Mouse (Mus musculus) testis, postnatal 10 days (tissue): ENCODE measurements at regions not wholly inside any gene's neighbourhood (a gene's known extent, or its start where the extent isn't known, plus 50 kb on each side); places are given as distances from the start of the nearest gene placed in this dataset.
"Not testable (repeated sequence)": the region's sequence is repeated elsewhere in the genome, so short reads cannot be mapped to it uniquely, and the experiment has no call there.

Experiments used
- DNase-seq: peaks from one replicate; pipeline ENCODE4 v3.0.0; 2021; ENCODE audit warnings: low spot score

DNA sequence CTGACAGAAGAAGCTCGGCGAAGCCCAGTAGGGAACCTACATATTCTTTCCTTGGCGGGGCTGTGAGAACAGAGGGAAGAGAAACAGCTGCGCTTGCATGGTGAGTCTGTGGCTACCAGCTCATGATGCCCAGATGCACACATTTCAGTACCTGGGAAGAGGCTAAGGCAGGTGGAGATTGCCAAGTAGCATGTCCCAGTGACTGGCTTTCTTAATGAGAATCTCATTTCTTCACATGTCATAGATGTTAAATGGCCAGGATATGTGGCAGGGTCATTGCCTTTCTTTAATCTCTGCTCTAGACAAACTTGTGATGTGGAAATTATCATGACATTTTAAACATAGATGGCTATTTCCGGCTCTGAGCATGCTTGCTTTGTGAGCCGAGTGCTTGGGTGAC lies 109.5 kb upstream of the Tns3 start:
- no peak for DNase-seq

DNA sequence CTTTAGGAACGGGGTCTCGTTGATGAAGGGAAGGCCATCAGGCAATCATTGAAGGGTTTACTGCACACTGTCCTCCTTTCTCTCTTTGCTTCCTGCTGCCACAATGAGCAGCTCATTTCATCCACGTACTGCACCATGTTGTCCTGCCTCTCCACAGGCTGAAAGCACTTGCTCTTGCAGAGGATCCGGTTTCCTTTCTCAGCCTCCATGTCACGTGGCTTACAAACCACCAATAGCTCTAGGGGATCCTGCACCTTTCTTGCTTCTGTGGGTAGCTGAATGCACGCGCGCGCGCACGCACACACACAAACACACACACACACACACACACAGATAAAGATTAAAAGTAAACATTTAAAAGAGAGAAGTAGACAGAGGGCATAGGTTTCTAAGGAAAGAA lies 108.9 kb upstream of the Tns3 start:
- DNase-seq, result no peak

- DNase-seq, result no peak
These were observed 108.2 kb upstream of the Tns3 start for GRCm38 (mm10) chr11:8772541-8772940.

DNA sequence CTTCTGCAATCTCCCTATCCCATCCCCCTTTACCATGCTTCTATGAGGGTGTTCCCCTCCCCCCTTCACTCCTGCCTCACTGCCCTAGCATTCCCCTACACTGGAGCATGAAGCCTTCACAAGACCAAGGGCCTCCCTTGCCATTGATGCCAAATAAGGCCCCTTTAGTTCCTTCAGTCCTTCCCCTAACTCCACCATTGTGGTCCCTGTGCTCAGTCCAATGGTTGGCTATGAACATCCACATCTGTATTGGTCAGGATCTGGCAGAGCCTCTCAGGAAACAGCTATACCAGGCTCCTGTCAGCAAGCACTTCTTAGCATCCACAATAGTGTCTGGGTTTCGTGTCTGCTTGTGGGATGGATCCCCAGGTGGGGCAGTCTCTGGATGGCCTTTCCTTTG lies 104.4 kb upstream of the Tns3 start:
- not testable (repeated sequence) for DNase-seq

- no peak for DNase-seq
These were observed 101.2 kb upstream of the Tns3 start for GRCm38 (mm10) chr11:8765541-8765885.

- DNase-seq, result no peak
These were observed 100.7 kb upstream of the Tns3 start for GRCm38 (mm10) chr11:8764861-8765540.

DNA sequence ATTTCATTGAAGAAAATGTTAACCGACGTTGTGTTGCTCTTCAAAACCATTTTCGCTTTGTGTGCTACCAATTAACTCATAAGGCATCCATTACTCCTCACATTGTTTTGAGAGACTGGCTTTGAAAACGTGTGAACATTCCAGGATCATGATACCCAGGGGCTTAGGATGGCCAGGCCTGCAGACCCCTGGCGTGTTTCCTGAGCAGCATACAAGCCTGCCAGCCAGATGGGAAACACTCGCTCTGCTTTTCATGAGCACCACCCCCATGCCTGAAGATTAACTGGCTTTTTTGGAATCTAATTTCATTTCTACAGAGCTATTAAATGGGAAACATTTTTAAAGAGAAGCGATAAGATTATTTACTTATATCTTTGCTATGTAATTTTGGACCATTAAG lies 99.1 kb upstream of the Tns3 start:
- DNase-seq, result no peak

GRCm38 (mm10) chr11:8762133-8762532 lies 97.8 kb upstream of the Tns3 start:
- DNase-seq, result no peak

DNA sequence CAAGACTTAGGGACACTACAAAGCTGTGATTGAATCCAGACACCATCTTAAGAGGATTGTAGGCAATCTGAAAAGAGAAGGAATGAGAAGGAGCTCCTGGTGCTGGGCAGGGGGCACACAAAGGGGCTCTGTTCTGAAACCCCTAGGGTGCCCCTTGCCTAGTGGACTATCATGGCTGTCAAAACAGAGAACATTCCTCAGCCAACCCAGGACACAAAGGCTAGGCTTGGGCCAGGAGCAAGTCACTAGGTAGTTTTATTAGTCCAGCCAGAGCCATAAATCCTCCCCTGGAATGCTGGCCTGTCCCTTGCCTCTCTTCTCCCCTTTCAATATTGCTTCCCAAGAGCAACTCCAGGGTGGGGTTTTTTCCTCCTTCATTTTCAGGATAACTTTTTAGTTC lies 97.3 kb upstream of the Tns3 start:
- DNase-seq, result no peak

DNA sequence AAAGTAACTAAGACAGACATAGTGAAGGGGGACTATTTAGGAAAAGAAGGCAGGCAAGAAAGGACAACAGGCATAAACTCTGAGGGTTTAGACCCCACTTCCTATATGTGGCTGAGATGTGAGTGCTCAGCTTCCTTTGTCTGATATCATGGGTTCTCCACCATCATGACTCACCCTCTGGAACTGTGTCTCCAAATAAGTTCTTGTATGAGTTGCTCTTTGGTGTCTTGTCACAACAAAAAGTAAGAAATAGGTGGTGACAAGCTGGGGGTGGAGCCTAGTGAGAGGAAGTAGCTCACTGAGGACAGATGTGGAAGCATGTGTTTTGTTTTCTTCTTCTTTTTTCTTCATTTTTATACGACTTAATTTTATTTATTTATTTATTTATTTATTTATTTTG lies 95.5 kb upstream of the Tns3 start:
- no peak for DNase-seq

DNA sequence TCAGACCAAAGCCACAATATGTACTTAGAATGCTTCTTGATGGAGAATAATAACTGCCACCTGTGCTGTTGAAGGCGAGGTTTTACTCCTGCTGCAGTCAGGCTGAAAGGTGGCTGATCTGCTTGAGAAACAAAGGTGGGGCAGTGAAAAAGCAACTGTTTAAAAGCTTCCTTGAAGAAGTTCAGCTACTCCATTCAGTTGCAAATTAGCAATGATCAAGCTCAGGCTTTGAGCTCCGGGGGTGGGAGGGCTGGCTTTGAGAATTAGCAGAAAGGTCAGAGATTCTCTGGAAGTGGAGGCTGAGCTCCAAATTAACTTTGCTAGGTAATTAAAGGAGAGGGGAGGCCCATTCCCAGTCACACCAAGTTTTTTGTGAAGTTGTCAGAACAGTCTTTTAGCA lies 90.2 kb upstream of the Tns3 start:
- DNase-seq, result not testable (repeated sequence)

DNA sequence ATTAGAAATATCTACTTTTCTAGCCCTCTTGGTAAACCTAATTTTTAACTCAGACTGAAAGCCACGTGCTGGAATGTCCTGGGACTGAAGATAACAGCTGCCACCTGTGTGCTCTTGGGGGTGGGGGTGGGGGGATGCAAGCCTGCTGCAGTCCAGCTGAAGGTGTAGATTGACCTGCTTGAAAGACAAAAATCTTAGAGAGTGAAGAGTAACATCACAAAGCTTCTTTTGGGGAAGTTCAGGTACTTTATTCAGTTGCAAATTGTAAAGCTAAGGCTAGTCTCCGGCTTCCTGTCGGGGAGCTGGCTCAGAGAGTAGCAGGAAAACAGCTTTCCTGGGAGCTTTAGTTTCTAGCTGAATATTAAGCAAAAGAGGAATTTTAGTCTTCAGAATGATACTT lies 71.4 kb upstream of the Tns3 start:
- not testable (repeated sequence) for DNase-seq

DNA sequence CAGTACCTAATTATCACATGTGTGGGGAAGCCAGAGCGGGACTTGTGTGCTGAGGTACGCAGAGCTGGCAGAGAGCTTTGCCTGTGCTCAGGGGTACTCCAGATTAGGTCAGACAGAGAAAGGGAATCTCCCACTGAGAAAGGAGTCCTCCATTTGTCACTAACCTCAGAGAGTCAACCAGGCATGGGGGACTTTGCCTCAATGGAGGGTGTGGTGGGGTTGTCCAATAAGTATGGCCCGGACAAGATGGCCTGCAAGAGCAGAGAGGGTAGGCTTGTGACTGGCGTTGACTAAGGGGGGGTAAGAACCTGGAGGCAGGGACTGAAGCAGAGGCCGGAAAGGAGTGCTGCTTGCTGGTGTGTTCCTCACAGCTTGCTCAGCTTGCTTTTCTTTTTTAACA lies 62.7 kb upstream of the Tns3 start:
- no peak for DNase-seq

GRCm38 (mm10) chr11:8725505-8725904 lies 61.2 kb upstream of the Tns3 start:
- no peak for DNase-seq

DNA sequence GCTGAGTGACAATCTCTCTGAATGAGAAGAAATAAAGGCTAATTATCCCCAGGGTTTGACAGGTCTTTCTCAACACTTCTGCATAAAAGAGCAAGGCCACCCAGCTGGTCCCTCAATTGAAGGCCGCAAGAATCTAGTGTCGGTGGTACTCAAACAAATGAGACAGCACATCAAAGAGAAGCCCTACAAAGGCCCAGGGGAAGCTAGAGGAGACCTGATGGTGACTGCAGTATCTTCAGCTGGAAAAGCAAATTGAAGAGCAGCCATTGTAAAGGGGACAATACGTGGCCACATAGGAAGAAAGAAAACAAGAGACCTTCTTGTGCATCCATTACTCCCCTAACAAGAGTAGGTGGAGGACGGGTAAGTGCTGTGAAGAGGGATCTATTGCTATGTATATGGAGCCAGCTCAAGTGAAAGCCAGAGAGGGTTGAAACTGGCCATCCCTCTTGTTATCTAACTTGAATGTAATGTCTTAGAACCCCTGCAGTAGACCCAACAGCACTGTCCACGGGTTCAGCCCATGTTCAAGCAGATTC lies 58.8 kb upstream of the Tns3 start:
- no peak for DNase-seq

DNA sequence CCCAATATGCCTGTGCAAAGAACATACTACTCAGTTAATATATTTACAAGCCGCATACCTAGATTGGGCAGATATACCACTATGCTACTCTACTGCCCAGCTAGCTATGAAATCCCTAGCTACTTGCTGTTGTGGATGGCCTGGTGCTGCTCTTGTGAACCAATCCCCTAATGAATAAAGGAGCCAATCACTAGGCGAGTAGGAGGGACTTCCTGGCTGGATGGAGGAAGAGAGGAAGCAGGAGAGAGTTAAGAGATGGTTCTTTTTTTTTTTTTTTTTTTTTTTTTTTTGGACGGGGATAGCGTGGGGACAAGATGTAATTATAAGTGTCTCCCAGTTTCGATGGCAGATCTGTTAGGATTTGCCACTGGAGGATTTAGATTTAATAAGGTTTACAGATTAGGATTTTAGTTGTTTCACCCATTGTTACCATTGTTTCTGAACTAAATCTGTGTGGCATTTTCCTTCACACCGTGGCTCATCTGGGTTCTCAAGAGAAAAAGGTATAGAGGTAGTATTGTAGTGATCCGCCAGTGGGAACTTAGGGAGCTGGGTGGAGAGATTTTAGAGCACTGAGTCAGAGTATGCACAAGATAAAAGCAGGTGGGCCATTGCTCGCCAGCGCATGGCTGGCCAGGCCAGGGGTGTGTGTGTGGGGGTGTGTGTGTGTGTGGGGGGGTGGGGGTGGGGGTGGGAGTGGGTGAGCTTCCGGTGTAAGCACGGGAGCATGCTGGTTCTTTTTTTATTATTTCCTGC lies 55.1 kb upstream of the Tns3 start:
- DNase-seq, result peak; percentile 17

- DNase-seq, result peak; percentile 5
These were observed 53.4 kb upstream of the Tns3 start for GRCm38 (mm10) chr11:8717774-8718173.

DNA sequence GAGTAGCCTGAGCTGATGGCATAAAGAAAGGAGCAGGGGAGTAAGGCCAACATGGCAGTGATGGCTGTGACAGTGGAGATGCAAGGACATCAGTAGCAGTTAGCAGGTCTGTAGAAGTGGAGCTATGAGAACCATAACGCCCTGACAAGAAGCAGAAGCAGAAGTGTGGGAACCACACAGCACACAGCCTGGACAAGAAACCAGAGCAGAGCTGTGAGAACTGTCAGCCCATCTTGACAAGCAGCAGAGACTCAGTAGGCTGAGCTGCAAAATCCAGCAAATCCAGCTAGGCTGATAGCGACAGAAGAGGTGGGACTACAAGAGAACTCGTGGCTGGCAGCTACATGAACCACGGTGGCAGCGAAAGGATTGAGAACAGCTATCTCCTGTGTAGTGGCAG lies 52.5 kb upstream of the Tns3 start:
- DNase-seq, result peak; percentile 12

GRCm38 (mm10) chr11:8715775-8716174 lies 51.4 kb upstream of the Tns3 start:
- peak; percentile 23 for DNase-seq
